Comparison of ENCODE assay signal across 22 mouse cellular contexts in genomic region chr2:140532024-140532423, GRCm38 (mm10).
DNase-seq lines count a peak whose midpoint lies in the region; ATAC-seq and TF ChIP-seq lines count a peak whose summit lies in the region.
"Had no signal": no experiment of that assay in that cellular context is flagged by ENCODE, and none has a peak within 500 bp of the region (broad histone marks: within the 10 kb centered on the region; RNA-seq: fewer than 3 reads in every experiment).

No protein-coding gene starts in this region.

- WGBS in forebrain, embryonic 13.5 days, result 66% methylated on average over 3 of the region's 3 CpGs
- WGBS in forebrain, embryonic 10.5 days, result 73% methylated on average over 3 of the region's 3 CpGs
- WGBS in stomach, postnatal 0 days, result 39% methylated on average over 3 of the region's 3 CpGs
- 74% methylated on average over 3 of the region's 3 CpGs for WGBS in limb, embryonic 10.5 days

- H3K36me3 ChIP-seq in forebrain, embryonic 13.5 days (ENCODE audit: poor library complexity, severe bottlenecking), result no peaks in the 10 kb centered on the region
- no peaks in the 10 kb centered on the region for H3K36me3 ChIP-seq in forebrain, embryonic 10.5 days (replicated peaks)
- H3K36me3 ChIP-seq in ES-E14 (ENCODE audit: control insufficient read depth, insufficient read depth, low read length, poor library complexity, severe bottlenecking), result no peaks in the 10 kb centered on the region
- H3K36me3 ChIP-seq in stomach, postnatal 0 days (ENCODE audit: control insufficient read depth, insufficient read depth, low read length), result no peaks in the 10 kb centered on the region
- no peaks in the 10 kb centered on the region for H3K36me3 ChIP-seq in limb, embryonic 10.5 days
- H3K36me3 ChIP-seq: G1E had no signal

- no peak for TF ChIP-seq CTCF in stomach, postnatal 0 days (IDR thresholded peaks at IDR 0.05; ENCODE audit: low read depth)

- no peak overlapping the region for H3K4me2 ChIP-seq in forebrain, embryonic 13.5 days
- H3K4me2 ChIP-seq in stomach, postnatal 0 days (replicated peaks; ENCODE audit: low read depth), result no peak overlapping the region

- in situ Hi-C loops in ES-E14 (cut with MboI; ENCODE audit: low sequenced_read_pairs in 2 of 2, unreplicated experiment in 2 of 2), result no loop called here

- DNase-seq in forebrain, embryonic 10.5 days (ENCODE audit: extremely low spot score, low spot score), result no peak
- DNase-seq in ES-E14 (ENCODE audit: low read depth, low spot score), result no peak
- DNase-seq in stomach, postnatal 0 days (ENCODE audit: low spot score), result peak; percentile 29
- DNase-seq in limb, embryonic 10.5 days (ENCODE audit: low spot score), result no peak
- DNase-seq in right cerebral cortex, postnatal 25 days, result no peak
- DNase-seq: adrenal gland, adult 2 months; adrenal gland, adult 8-10 months; adrenal gland, postnatal 10 days; adrenal gland, postnatal 14 days; adrenal gland, postnatal 25 days; adrenal gland, postnatal 36 days; B cell, adult 2 months; cerebellum, adult 11 months; cerebellum, adult 11-12 months; cerebellum, adult 18-20 months; cerebellum, adult 2 months had no signal

- H3K4me1 ChIP-seq in forebrain, embryonic 13.5 days, result peaks cover 18% of the 10 kb centered on the region
- peaks cover 23% of the 10 kb centered on the region for H3K4me1 ChIP-seq in forebrain, embryonic 10.5 days
- H3K4me1 ChIP-seq in ES-E14 (ENCODE audit: control insufficient read depth in 2 of 2, insufficient read depth in 2 of 2, low read length in 2 of 2, poor library complexity in 1 of 2), result no peaks in the 10 kb centered on the region
- no peaks in the 10 kb centered on the region for H3K4me1 ChIP-seq in stomach, postnatal 0 days (replicated peaks; ENCODE audit: control insufficient read depth, insufficient read depth)
- H3K4me1 ChIP-seq in limb, embryonic 10.5 days, result no peaks in the 10 kb centered on the region

- H3K9me3 ChIP-seq in forebrain, embryonic 13.5 days (replicated peaks), result no peaks in the 10 kb centered on the region
- H3K9me3 ChIP-seq in forebrain, embryonic 10.5 days, result no peaks in the 10 kb centered on the region
- no peaks in the 10 kb centered on the region for H3K9me3 ChIP-seq in ES-E14 (ENCODE audit: control insufficient read depth, insufficient read depth, low read depth, low read length)
- no peaks in the 10 kb centered on the region for H3K9me3 ChIP-seq in stomach, postnatal 0 days (ENCODE audit: control insufficient read depth, low read length)
- no peaks in the 10 kb centered on the region for H3K9me3 ChIP-seq in limb, embryonic 10.5 days (replicated peaks)
- H3K9me3 ChIP-seq: G1E had no signal

- TF ChIP-seq EP300 in stomach, postnatal 0 days (optimal IDR thresholded peaks at IDR 0.05), result no peak

- H3K4me3 ChIP-seq in forebrain, embryonic 13.5 days, result no peak overlapping the region
- H3K4me3 ChIP-seq in forebrain, embryonic 10.5 days, result no peak overlapping the region
- no peak overlapping the region for H3K4me3 ChIP-seq in ES-E14 (ENCODE audit: insufficient read depth in 1 of 2, low read depth in 1 of 2, low read length in 2 of 2, poor library complexity in 1 of 2, severe bottlenecking in 1 of 2)
- H3K4me3 ChIP-seq in stomach, postnatal 0 days (ENCODE audit: low read depth, low read length), result no peak overlapping the region
- no peak overlapping the region for H3K4me3 ChIP-seq in limb, embryonic 10.5 days

- no peaks in the 10 kb centered on the region for H3K27me3 ChIP-seq in forebrain, embryonic 13.5 days
- no peaks in the 10 kb centered on the region for H3K27me3 ChIP-seq in forebrain, embryonic 10.5 days (ENCODE audit: poor library complexity, severe bottlenecking)
- no peaks in the 10 kb centered on the region for H3K27me3 ChIP-seq in stomach, postnatal 0 days (ENCODE audit: control insufficient read depth, insufficient read depth, low read length)
- no peaks in the 10 kb centered on the region for H3K27me3 ChIP-seq in limb, embryonic 10.5 days (ENCODE audit: low read depth, poor library complexity, severe bottlenecking)
- H3K27me3 ChIP-seq: CH12.LX, Patski had no signal

- peak; percentile 11; the same call in 1 of the 2 replicates for ATAC-seq in forebrain, embryonic 13.5 days
- ATAC-seq in stomach, postnatal 0 days (ENCODE audit: low FRiP score, low TSS enrichment), result peak; percentile 91
- ATAC-seq: activated CD4-positive, CD25-positive, alpha-beta regulatory T cell, adult 4 months; CD4-positive, CD25-positive, alpha-beta regulatory T cell, adult 4 months; Patski had no signal

- H3K9ac ChIP-seq in forebrain, embryonic 13.5 days, result no peak overlapping the region
- H3K9ac ChIP-seq in ES-E14 (ENCODE audit: insufficient read depth, low read depth, low read length, poor library complexity, severe bottlenecking), result no peak overlapping the region
- H3K9ac ChIP-seq in stomach, postnatal 0 days (ENCODE audit: low read length), result no peak overlapping the region

- H3K27ac ChIP-seq in forebrain, embryonic 13.5 days, result no peak overlapping the region
- no peak overlapping the region for H3K27ac ChIP-seq in forebrain, embryonic 10.5 days
- peak overlapping the region; percentile 8; the same call in 1 of the 2 replicates for H3K27ac ChIP-seq in ES-E14 (ENCODE audit: insufficient read depth, low read depth, low read length, poor library complexity, severe bottlenecking)
- H3K27ac ChIP-seq in stomach, postnatal 0 days (replicated peaks), result no peak overlapping the region
- no peak overlapping the region for H3K27ac ChIP-seq in limb, embryonic 10.5 days

TF ChIP-seq in ES-E14, 5 proteins besides CTCF, POLR2A, EP300 and RAD21:
- TF ChIP-seq ZC3H11A (IDR thresholded peaks at IDR 0.05; ENCODE audit: borderline replicate concordance, low read depth, low read length), result no peak
- no peak for TF ChIP-seq MAFK (IDR thresholded peaks at IDR 0.05; ENCODE audit: insufficient read depth, low read depth, low read length)
- no peak for TF ChIP-seq ZNF384 (IDR thresholded peaks at IDR 0.05; ENCODE audit: low read depth, low read length)
- no peak for TF ChIP-seq HCFC1 (IDR thresholded peaks at IDR 0.05; ENCODE audit: borderline replicate concordance, insufficient read depth, low read length)
- no peak for TF ChIP-seq CHD2 (IDR thresholded peaks at IDR 0.05; ENCODE audit: low read depth, low read length)
TF ChIP-seq in ES-E14: peak in this region for 0.
